Mouse (Mus musculus) hindbrain, embryonic 11.5 days (tissue): ENCODE measurements around the gene Kcns1. TPM values are rescaled to one million over a fixed set of nuclear protein-coding genes. Genes with fewer than 3 reads are reported as not detected.

Source experiments
- ATAC-seq: fragments of 200-750 bp; cut with Nextera tagmentation; 2 replicates; pipeline ENCODE4 v1.8.0; 2017; ENCODE audit warnings: mild to moderate bottlenecking, moderate TSS enrichment, moderate library complexity; ENCODE audit not compliant: low FRiP score
- DNase-seq: peaks from one replicate; pipeline ENCODE4 v3.0.0-alpha.2; 2015; ENCODE audit warnings: low spot score
- H3K27ac ChIP-seq: fragments of 300-500 bp; sonication (generic); 2 replicates; pipeline ENCODE4 v1.5.1; 2014; ENCODE audit warnings: mild to moderate bottlenecking, low read depth, low read length
- H3K27me3 ChIP-seq: fragments of 300-500 bp; sonication (generic); 2 replicates; pipeline ENCODE4 v1.6.1; 2014; ENCODE audit warnings: mild to moderate bottlenecking, low read length, moderate library complexity, mixed read lengths; ENCODE audit not compliant: control insufficient read depth, insufficient read depth
- H3K36me3 ChIP-seq: fragments of 300-500 bp; sonication (generic); 2 replicates; pipeline ENCODE4 v1.6.1; 2014; ENCODE audit warnings: mild to moderate bottlenecking, low read length, moderate library complexity, mixed read lengths; ENCODE audit not compliant: control insufficient read depth, insufficient read depth
- H3K4me1 ChIP-seq: fragments of 300-500 bp; sonication (generic); replicated peaks from 2 replicates; pipeline ENCODE4 v1.6.1; 2014; ENCODE audit warnings: low read length, mixed read lengths; ENCODE audit not compliant: control insufficient read depth, insufficient read depth
- H3K4me2 ChIP-seq: fragments of 300-500 bp; sonication (generic); replicated peaks from 2 replicates; pipeline ENCODE4 v1.6.1; 2014; ENCODE audit warnings: mild to moderate bottlenecking, low read depth, low read length
- H3K4me3 ChIP-seq: fragments of 300-500 bp; sonication (generic); 2 replicates; pipeline ENCODE4 v1.5.1; 2014; ENCODE audit warnings: low read depth, low read length
- H3K9ac ChIP-seq: fragments of 300-500 bp; sonication (generic); 2 replicates; pipeline ENCODE4 v1.6.1; 2014; ENCODE audit warnings: low read depth, low read length
- H3K9me3 ChIP-seq: fragments of 300-500 bp; sonication (generic); 2 replicates; pipeline ENCODE4 v1.6.1; 2016; ENCODE audit warnings: low read length; ENCODE audit not compliant: control insufficient read depth
- WGBS: fragments of 180-500 bp; shearing (Covaris S2); extraction: QIAGEN DNeasy Blood & Tissue Kit; methylation state at CpG from one replicate; pipeline ENCODE4 v1.1.7; 2014; 5-methylcytosine and 5-hydroxymethylcytosine counted together
- polyA plus RNA-seq: library from polyadenylated mRNA; unstranded; fragments of >200 nt; fragmentation: Nextera tagmentation; extraction: Ambion mirVana; gene quantifications from 2 replicates; pipeline ENCODE4 v1.2.1, GENCODE M21; 2014

The Kcns1 gene
- polyA plus RNA-seq, 1 experiment from 2014 or later: not detected

DNA sequence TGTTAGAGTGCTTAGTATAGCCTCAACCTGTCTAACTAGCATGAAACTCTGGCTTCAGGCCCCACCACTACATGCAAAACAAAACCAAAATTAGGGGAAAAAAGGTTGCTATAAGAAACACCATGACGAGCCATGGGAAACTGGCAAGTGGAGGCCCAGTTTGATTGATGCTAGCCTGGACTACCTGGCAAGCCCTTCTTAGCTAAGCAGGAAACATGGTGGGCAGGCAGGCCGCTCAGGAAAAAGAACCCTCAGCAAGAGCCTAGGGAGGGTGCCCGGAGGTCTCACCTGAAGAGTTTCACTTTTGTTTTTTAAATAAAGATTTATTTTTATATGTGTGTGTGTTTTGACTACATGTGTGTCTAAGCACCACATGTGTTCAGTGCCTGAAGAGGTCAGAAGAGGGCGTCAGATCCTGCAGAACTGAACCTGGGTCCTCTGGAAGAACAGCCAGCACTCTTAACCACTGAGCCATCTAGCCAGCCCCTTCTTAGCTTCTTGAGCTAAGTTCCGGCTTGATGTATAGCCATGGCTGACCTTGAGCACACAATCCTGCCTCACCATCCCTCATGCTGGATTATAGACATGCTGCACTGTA, 47.6 kb downstream of the Kcns1 start:
- H3K36me3 ChIP-seq: no peaks in the 10 kb centered on the region
- WGBS: 83% methylated on average over 5 of the region's 5 CpGs

DNA sequence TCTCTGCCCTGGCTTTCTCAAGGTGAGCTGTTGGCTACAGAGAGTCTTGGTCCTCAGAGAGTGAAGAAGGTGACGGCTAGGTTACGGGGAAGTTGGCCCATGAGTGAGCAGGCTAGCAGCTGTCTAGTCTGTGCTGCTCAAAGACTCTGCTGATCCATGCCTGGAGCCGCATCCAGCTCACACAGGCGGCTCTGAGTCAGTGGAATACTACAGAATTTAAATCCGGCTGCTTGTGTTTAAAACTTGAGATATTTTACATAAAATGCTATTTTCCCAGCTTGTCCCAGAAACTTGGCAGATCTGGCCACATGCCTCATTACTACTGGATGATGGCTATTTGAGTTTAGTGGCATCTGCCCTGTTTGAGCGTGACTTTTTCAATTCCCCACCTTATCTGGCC, 51.4 kb downstream of the Kcns1 start:
- Histone ChIP-seq H3K9me3 (no peaks in the 10 kb centered on the region), H3K4me2 (no peak overlapping the region), H3K27me3 (no peaks in the 10 kb centered on the region), H3K36me3 (no peaks in the 10 kb centered on the region), H3K27ac (no peak overlapping the region), H3K9ac (no peak overlapping the region), H3K4me3 (no peak overlapping the region), H3K4me1 (no peaks in the 10 kb centered on the region)
- ATAC-seq: no peak
- WGBS: 94% methylated on average over 6 of the region's 6 CpGs
- DNase-seq: no peak

More for the DNA sequence above, 47.6 kb downstream of the Kcns1 start:
- no peak overlapping the region for H3K4me2 ChIP-seq
- H3K4me1 ChIP-seq: no peaks in the 10 kb centered on the region
- H3K27me3 ChIP-seq: no peaks in the 10 kb centered on the region
- no peaks in the 10 kb centered on the region for H3K9me3 ChIP-seq
- no peak for ATAC-seq
- no peak for DNase-seq
- no peak overlapping the region for H3K27ac ChIP-seq
- H3K4me3 ChIP-seq: no peak overlapping the region
- no peak overlapping the region for H3K9ac ChIP-seq

DNA sequence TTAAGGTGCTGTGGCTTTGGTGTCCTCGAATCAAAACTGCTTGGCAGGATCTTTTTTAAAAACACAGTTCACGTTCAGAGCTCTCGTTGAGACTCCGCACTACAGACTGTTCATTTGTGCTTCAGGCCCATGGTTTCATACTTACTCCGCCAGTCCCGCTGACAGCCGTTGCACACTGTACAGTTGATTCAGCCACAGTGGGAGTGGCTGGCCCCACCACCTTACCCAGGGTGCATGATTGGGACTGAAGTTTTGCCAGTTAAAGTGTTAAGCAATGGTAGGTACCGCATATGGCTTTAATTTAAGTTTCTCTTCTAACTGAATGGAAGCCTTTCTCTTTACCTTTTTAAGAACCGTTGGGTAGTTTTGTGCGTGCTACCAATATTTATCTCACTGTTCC, 55.4 kb downstream of the Kcns1 start:
- Histone ChIP-seq H3K4me1 (no peaks in the 10 kb centered on the region), H3K9me3 (no peaks in the 10 kb centered on the region), H3K4me2 (no peak overlapping the region), H3K9ac (no peak overlapping the region), H3K4me3 (no peak overlapping the region), H3K27ac (no peak overlapping the region), H3K36me3 (no peaks in the 10 kb centered on the region), H3K27me3 (no peaks in the 10 kb centered on the region)
- WGBS: 81% methylated on average over 10 of the region's 10 CpGs
- DNase-seq (no peak), ATAC-seq (no peak)

DNA sequence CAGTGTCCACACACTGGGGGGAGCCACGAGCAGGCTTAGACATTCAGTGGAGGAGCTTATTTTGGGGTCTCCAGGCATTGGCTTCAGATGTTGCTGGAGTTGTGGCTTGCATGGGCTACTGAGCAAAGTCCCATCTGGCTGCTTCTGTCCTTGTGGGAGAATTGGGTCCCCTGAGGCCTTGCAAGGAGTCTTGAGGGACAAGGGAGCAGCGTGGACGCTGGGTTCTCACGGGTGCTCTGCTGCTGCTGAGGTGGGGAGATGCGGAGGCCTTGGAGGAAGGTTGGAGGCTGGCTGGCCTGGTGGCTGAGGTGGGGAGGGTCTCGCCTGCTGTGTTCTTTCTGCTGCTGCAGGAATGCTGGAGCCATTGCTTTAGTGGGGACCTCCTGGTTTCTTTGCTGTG, 56.9 kb downstream of the Kcns1 start:
- no peak for ATAC-seq
- 89% methylated on average over 6 of the region's 6 CpGs for WGBS
- no peaks in the 10 kb centered on the region for H3K36me3 ChIP-seq

More for the DNA sequence above, 56.9 kb downstream of the Kcns1 start:
- DNase-seq: no peak
- Histone ChIP-seq H3K27ac (no peak overlapping the region), H3K9ac (no peak overlapping the region), H3K4me2 (no peak overlapping the region), H3K27me3 (no peaks in the 10 kb centered on the region), H3K4me3 (no peak overlapping the region), H3K9me3 (no peaks in the 10 kb centered on the region), H3K4me1 (no peaks in the 10 kb centered on the region)

Other genes with a start within 250 kb of the Kcns1 start
- 327 and 328 TPM in 2 replicates for gene Ywhab, start 176.2 kb downstream of the Kcns1 start, polyA plus RNA-seq
- 0.62 and 1.2 TPM in 2 replicates for gene Pabpc1l, start 145.7 kb downstream of the Kcns1 start, polyA plus RNA-seq
- 32.7 and 41.1 TPM in 2 replicates for gene Stk4, start 100.8 kb downstream of the Kcns1 start, polyA plus RNA-seq
- 50.0 and 54.6 TPM in 2 replicates for gene Tomm34, start 99.9 kb downstream of the Kcns1 start, polyA plus RNA-seq
- gene Wfdc5, start 11.6 kb upstream of the Kcns1 start, polyA plus RNA-seq: not detected in 2 replicates
- not detected in 2 replicates for gene Wfdc12, start 19.5 kb upstream of the Kcns1 start, polyA plus RNA-seq
- gene Wfdc15a, start 29.0 kb upstream of the Kcns1 start, polyA plus RNA-seq: not detected in 2 replicates
- not detected in 2 replicates for gene Wfdc15b, start 50.5 kb upstream of the Kcns1 start, polyA plus RNA-seq
- gene Svs2, start 67.4 kb upstream of the Kcns1 start, polyA plus RNA-seq: not detected in 2 replicates
- not detected in 2 replicates for gene Svs3b, start 85.5 kb upstream of the Kcns1 start, polyA plus RNA-seq
- gene Svs4, start 107.3 kb upstream of the Kcns1 start, polyA plus RNA-seq: not detected in 2 replicates
- not detected in 2 replicates for gene Svs3a, start 118.2 kb upstream of the Kcns1 start, polyA plus RNA-seq
- gene Svs6, start 145.6 kb upstream of the Kcns1 start, polyA plus RNA-seq: not detected in 2 replicates
- gene Svs5, start 161.6 kb upstream of the Kcns1 start, polyA plus RNA-seq: not detected in 2 replicates
- gene Slpi, start 218.0 kb upstream of the Kcns1 start, polyA plus RNA-seq: 0.43 and 0.46 TPM in 2 replicates
- gene Rbpjl, start 232.0 kb upstream of the Kcns1 start, polyA plus RNA-seq: not detected in 2 replicates
- gene Matn4, start 234.0 kb upstream of the Kcns1 start, polyA plus RNA-seq: 0.71 and 0.91 TPM in 2 replicates